ENCODE assay signal across 14 mouse cellular contexts in genomic region chr7:110746809-110747208, GRCm38 (mm10).
"Had no signal": no experiment of that assay in that cellular context is flagged by ENCODE, and none has a peak within 500 bp of the region (broad histone marks: within the 10 kb centered on the region; RNA-seq: fewer than 3 reads in every experiment).

No protein-coding gene starts in this region.

- H3K4me3 ChIP-seq: limb, embryonic 15.5 days; liver, embryonic 12.5 days; megakaryocyte, embryonic 14.5 days had no signal

- H3K36me3 ChIP-seq: limb, embryonic 15.5 days; liver, embryonic 12.5 days had no signal

- H3K9ac ChIP-seq: limb, embryonic 15.5 days; liver, embryonic 12.5 days; lung, embryonic 14.5 days had no signal

- ATAC-seq: liver, embryonic 12.5 days had no signal

- H3K4me2 ChIP-seq: limb, embryonic 15.5 days; liver, embryonic 12.5 days; lung, embryonic 14.5 days; midbrain, embryonic 11.5 days had no signal

- H3K27me3 ChIP-seq: limb, embryonic 15.5 days had no signal

- H3K4me1 ChIP-seq: limb, embryonic 15.5 days; megakaryocyte, embryonic 14.5 days had no signal

- DNase-seq: kidney, adult 9 months; kidney, postnatal 36 days; layer of hippocampus, adult 9-11 months; layer of hippocampus, postnatal 36 days; lung, embryonic 14.5 days; lung, postnatal 14 days; right cerebral cortex, postnatal 25 days; thymus, postnatal 4 days had no signal

- H3K27ac ChIP-seq: kidney, postnatal 0 days; limb, embryonic 15.5 days; liver, embryonic 12.5 days; macrophage had no signal

- H3K9me3 ChIP-seq: limb, embryonic 15.5 days; liver, embryonic 12.5 days had no signal
